Mouse (Mus musculus) induced T-regulatory cell, adult 2 months (primary cell): ENCODE results near the gene St3gal3.

Experiments used
- DNase-seq: peaks from one replicate; pipeline ENCODE4 v3.0.0-alpha.2; 2012; ENCODE audit warnings: low read depth

The St3gal3 gene

GRCm38 (mm10) chr4:118088771-118089170 lies 45.9 kb downstream of the St3gal3 start:
- DNase-seq = no peak

- DNase-seq = no peak
Observed at GRCm38 (mm10) chr4:118085025-118085424, 49.7 kb downstream of the St3gal3 start.

GRCm38 (mm10) chr4:118083217-118083951 lies 51.3 kb downstream of the St3gal3 start:
- peak; percentile 78 for DNase-seq

GRCm38 (mm10) chr4:118081608-118082331 lies 52.9 kb downstream of the St3gal3 start:
- DNase-seq = no peak

- no peak for DNase-seq
Observed at GRCm38 (mm10) chr4:118080481-118080880, 54.2 kb downstream of the St3gal3 start.

- DNase-seq = no peak
Observed at GRCm38 (mm10) chr4:118079195-118079594, 55.5 kb downstream of the St3gal3 start.

- no peak for DNase-seq
Observed at GRCm38 (mm10) chr4:118078576-118078975, 56.1 kb downstream of the St3gal3 start.

GRCm38 (mm10) chr4:118077293-118077752 lies 57.4 kb downstream of the St3gal3 start:
- DNase-seq = no peak

- DNase-seq = no peak
Observed at GRCm38 (mm10) chr4:118076648-118077047, 58.1 kb downstream of the St3gal3 start.

GRCm38 (mm10) chr4:118075343-118075742 lies 59.4 kb downstream of the St3gal3 start:
- DNase-seq = no peak

GRCm38 (mm10) chr4:118074236-118074635 lies 60.5 kb downstream of the St3gal3 start:
- DNase-seq = peak; percentile 26

- DNase-seq = no peak
Observed at GRCm38 (mm10) chr4:118073128-118073527, 61.6 kb downstream of the St3gal3 start.

GRCm38 (mm10) chr4:118071891-118072290 lies 62.8 kb downstream of the St3gal3 start:
- no peak for DNase-seq

GRCm38 (mm10) chr4:118070255-118071234 lies 64.2 kb downstream of the St3gal3 start:
- DNase-seq = no peak

GRCm38 (mm10) chr4:118061809-118062463 lies 72.8 kb downstream of the St3gal3 start:
- no peak for DNase-seq

- no peak for DNase-seq
Observed at GRCm38 (mm10) chr4:118060915-118061530, 73.7 kb downstream of the St3gal3 start.

GRCm38 (mm10) chr4:118059816-118060475 lies 74.8 kb downstream of the St3gal3 start:
- no peak for DNase-seq

- DNase-seq = no peak
Observed at GRCm38 (mm10) chr4:118058116-118058677, 76.5 kb downstream of the St3gal3 start.

GRCm38 (mm10) chr4:118057076-118057475 lies 77.6 kb downstream of the St3gal3 start:
- no peak for DNase-seq

GRCm38 (mm10) chr4:118054615-118055014 lies 80.1 kb downstream of the St3gal3 start:
- DNase-seq = no peak
